Mouse (Mus musculus): Measurements from ENCODE around the gene Dcaf8.

Gene Dcaf8

DNA sequence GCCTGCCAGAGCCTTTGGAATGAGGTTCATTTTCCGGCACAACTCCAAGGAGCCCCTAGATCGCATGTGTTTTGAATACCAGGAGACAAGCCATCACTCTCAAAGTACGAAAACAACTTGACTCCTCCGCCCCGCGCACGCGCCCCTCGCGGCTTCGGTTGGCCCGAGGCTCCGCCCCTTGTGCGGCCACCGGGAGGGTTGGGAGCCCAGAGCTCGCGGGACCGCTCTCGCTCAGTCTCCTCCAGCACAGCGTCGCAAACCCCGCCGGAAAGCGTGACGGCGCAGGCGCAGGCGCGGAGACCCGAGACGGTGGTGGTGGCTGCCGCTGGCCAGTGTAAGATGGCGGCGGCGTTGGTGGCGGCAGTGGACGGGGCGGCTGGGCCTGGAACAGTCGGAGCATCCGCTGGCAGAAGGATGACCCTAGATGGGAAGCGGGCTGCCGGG lies at the start of gene Dcaf8:
TSS of gene Dcaf8 (plus strand) at position 250 of the 444 bp plus-strand sequence.
- peak; percentile 96 to 97 for DNase-seq (ENCODE audit: low spot score in 2 of 2)

DNA sequence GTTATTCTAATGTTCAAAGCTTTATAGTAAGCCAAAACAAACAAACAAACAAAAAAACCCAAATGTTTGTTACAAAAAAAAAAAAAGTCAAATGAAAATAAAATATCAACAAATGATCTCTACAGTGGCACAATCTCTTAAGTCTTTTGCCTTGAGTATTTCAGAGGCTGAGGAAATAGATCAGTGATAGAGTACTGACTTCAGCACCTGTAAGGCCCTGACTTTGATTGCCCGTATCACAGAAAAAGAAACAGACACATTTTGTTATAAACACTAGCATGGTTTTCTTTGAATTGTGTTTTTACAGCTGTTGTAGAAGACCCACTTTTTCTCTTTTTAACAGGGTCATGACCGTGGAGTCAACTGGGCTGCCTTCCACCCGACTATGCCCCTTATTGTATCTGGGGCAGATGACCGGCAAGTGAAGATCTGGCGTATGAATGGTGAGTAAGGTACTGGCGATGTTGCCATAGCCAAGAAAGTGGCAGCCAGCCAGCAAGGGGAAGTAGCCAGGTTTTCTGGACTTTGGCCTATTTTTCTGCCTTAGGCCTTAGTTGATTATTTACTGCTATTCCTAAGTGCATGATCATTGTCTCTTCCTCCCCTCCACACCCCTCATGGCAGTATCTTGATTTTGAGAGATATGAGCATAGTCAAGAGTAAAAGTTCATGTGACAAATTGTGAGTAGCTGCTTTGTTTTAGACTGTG lies 48.4 kb upstream of the Dcaf8 start:
- DNase-seq (ENCODE audit: low spot score in 2 of 2) = no peak

GRCm38 (mm10) chr1:172103619-172104018 lies 44.3 kb upstream of the Dcaf8 start:
- DNase-seq (ENCODE audit: low spot score in 2 of 2) = no peak

DNA sequence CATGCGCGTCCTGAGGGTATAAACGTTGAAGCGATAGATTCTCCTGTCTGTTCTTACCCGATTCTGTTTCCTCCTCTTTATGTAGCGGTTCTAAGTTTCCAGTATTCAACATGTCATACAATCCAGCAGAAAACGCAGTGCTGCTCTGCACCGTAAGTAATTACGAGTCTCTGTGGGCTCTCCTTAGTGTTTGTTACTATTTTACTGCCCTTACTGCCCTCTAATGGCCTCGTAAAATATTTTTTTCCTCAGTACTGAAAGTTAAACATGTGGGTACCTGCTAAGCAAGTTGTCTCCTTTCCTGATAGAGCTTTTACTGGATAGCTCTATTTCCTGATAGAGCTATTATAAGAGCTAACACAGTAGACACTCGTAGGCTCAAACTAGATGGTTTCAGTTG lies 42.8 kb upstream of the Dcaf8 start:
- no peak for DNase-seq (ENCODE audit: low spot score in 2 of 2)

DNA sequence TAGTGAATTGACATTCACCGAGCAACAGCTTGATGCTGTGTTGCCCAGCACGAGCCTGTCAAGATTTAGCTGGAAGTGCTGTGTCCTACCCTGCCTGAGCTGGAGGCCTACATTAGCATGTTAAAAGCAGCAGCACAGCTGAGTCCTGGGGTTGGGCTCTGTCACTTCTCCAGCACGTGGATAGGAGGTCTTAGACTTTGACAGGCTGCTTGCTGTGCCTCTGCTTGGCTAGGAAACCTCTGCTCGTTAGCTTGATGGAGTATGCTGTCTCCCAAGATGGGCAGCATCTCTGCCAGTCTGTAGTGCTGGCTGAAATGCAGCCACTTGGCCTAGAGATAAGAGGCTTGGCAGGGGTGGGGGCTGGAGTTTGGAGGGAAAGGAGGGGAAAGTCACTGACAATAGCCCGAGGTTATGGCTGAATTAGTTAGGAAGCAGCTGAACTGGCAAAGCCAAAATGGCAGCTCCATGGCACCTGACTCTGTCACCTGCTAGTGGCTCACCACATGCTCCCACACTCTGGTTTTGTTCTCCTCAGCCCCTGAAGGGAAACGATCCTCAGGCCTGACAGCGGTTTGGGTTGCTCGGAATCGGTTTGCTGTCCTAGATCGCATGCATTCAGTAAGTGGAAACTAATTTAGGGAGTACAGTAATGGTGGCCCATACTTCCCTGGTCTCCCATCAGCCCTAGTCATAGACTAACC lies 40.0 kb upstream of the Dcaf8 start:
- DNase-seq (ENCODE audit: low spot score in 2 of 2) = no peak

DNA sequence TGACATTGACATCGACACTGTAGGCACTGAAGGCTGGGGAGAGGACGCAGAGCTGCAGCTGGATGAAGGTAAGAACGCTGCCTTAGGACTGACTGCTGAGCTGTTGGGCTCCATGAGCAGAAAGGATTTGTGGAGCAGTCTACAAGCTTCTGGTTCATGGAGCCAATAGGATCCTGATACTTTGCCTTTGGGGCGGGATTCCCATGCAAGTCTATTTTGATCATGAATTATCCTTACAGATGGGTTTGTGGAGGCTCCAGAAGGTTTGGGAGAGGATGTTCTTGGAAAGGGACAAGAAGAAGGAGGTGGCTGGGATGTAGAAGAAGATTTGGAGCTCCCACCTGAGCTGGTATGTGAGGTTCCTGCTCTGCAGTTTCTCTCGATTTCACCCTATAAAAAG lies 30.9 kb upstream of the Dcaf8 start:
- no peak for DNase-seq (ENCODE audit: low spot score in 2 of 2)

DNA sequence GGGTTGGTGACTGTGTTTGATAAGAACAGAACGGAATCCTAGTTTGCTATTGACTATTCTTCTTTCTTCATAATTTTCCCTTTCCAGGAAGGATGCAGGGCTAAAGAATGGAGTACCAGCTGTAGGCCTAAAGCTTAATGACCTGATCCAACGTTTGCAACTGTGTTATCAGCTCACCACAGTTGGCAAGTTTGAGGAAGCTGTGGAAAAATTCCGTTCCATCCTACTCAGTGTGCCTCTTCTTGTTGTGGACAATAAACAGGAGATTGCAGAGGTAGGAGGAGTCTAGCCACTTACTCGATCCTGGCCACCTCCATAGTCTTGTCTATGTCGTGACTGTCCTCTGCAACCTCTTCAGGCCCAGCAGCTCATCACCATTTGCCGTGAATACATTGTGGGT lies 28.8 kb upstream of the Dcaf8 start:
- DNase-seq (ENCODE audit: low spot score in 2 of 2) = no peak

DNA sequence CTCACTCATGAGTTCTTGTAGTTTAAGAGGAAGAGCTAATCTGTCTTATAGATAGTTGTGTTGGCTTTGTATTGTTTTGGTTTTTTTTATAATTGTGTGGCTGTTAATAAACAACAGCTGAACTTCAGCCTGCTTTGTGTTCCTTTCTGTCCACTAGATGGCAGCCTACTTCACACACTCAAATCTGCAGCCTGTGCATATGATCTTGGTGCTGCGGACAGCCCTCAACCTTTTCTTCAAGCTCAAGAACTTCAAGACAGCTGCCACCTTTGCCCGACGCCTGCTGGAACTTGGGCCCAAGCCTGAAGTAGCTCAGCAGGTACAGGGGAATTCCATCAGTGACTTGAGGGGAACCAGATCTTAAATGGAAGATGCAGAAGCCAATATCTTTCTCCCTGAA lies 28.2 kb upstream of the Dcaf8 start:
- peak; percentile 38 to 44 for DNase-seq (ENCODE audit: low spot score in 2 of 2)

DNA sequence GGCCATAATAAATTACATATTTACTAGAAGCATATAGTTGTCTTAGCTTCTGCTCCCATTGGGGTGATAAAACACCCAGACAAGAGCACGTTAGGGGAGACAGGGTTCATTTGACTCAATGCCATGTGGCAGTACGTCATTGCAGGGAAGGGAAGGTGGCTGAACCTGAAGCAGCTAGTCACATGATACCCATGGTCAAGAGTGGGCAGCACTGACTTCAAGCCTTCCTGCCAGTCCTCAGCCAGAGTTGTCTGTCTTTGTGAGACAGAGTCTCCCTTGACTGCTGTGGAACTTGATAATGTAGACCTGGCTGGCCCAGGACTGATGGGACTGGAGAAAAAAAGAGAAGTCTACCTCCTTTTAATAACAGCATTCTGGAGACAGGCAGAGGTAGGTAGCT lies 25.2 kb upstream of the Dcaf8 start:
- DNase-seq (ENCODE audit: low spot score in 2 of 2) = no peak

DNA sequence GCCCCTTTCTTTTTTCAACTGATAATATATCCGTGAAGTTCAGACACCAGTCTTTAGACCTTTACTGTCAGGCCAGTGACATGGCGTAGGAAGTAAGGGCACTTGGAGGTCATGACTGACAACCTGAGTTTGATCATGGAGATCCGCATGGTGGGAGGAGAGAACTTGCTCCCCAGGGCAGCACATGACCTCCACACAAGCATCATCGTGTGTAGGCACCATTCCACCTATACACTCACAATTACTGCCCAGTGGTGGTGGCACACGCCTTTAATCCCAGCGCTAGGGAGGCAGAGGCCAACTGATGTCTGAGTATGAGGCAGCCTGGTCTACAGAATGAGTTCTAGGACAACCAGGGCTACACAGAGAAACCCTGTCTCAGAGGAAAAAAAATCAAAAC lies 23.3 kb upstream of the Dcaf8 start:
- no peak for DNase-seq (ENCODE audit: low spot score in 2 of 2)

DNA sequence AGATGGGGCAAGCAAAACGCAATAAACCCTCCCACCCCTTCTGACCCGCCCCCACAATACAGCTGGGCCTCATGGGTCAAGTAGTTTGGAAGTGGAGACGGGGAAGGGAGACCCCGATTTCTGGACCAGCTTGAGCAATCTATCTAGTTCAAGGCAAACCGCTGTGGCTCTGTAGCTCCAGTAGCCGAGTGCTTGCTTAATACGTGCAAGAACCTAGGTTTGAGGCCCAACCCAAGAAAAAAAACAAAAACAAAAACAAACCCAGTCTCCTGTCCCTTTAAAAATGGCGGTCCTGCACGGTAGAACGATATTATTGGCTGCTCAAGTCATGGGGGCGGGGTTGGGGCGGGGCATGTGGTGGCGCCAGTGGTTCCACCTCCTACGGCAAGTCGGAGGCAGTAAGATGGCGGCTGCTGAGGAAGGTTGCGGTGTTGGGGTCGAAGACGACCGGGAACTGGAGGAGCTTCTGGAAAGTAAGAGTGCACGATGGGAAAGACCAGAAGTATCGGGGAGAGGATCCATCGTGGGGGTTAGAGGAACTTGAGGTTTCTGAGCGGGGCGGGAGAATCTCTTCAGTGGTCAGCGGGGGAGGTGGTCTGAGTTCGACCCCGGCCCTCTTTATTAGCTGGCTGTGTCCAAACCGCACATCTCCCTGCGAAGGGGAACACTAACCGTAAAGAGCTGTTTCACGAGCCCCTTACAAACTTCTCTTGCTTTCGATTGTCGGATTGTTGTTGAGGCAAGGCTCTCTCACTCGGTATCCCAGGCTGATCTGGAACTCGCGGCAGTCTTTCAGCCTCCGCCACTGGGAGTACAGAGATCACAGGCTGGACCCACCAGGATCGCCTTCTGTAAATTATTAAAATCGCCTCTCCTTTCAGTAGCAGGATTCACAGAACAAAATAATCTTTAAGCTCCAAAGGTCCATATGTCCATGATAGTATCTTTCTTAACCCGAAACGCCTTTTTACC lies 21.2 kb upstream of the Dcaf8 start, which contains the start of gene Pex19:
TSS of gene Pex19 (plus strand) at position 380 of the 972 bp plus-strand sequence.
- peak; percentile 62 to 70 for DNase-seq (ENCODE audit: low spot score in 2 of 2)

- no peak for DNase-seq (ENCODE audit: low spot score in 2 of 2)
These were observed 20.4 kb upstream of the Dcaf8 start for GRCm38 (mm10) chr1:172127487-172127886.

- no peak for DNase-seq (ENCODE audit: low spot score in 2 of 2)
These were observed 19.3 kb upstream of the Dcaf8 start for GRCm38 (mm10) chr1:172128563-172128962.

- DNase-seq (ENCODE audit: low spot score in 2 of 2) = no peak
These were observed 18.8 kb upstream of the Dcaf8 start for GRCm38 (mm10) chr1:172129108-172129507.

DNA sequence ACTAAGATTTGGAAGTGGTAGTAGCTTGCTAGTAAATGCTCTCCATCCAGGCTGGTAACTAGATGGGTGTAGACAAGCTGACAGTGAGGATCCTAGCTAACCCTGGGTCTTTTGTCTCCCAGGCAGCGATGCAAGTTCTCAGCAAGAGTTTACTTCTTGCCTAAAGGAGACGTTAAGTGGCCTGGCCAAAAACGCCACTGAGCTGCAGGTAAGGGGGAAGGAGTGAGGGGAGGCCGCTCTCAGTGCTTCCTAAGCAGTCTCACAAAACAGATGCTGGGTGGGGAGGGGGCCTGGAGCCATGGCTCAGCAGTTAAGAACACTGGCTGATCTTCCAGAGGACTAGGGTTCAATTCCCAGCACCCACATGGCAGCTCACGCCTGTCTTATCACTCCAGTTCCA lies 18.1 kb upstream of the Dcaf8 start:
- DNase-seq (ENCODE audit: low spot score in 2 of 2) = no peak

DNA sequence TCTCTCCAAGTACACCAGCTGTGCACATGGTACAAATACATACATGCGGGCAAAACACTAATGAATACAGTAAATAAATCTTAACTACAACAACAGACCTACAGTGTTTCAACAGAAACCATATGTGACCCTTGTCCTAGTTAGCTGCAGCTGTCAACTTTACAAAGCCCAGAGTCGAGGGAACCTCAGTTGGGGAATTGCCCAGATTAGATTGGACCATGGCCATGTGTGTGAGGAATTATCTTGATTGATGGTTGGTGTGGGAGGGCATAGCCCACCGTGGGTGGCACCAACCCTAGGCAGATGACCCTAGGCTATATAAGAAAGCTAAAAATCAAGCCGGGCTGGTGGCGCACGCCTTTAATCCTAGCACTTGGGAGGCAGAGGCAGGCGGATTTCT lies 15.6 kb upstream of the Dcaf8 start:
- no peak for DNase-seq (ENCODE audit: low spot score in 2 of 2)

GRCm38 (mm10) chr1:172133535-172133934 lies 14.3 kb upstream of the Dcaf8 start:
- DNase-seq (ENCODE audit: low spot score in 2 of 2) = no peak

GRCm38 (mm10) chr1:172134072-172134471 lies 13.8 kb upstream of the Dcaf8 start:
- no peak for DNase-seq (ENCODE audit: low spot score in 2 of 2)

DNA sequence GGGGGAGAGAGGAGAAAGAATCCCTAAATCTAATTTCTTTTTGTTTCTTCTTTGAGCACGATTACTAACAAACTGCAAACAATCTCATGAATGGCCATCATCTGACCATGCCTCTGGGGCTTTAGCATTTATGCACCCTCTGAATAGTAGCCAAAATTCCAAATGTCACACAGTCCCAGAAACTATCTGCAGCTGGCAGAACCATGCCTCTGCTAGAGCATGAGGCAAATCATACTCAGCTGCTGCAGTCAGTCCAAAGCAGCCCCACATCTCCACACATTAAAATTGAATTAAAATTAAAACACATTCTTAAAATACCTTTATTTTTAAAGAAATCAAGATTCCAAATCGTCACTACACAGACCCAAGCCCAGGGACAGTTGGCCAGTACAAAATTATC lies 7.7 kb upstream of the Dcaf8 start:
- no peak for DNase-seq (ENCODE audit: low spot score in 2 of 2)

GRCm38 (mm10) chr1:172140825-172141224 lies 7.1 kb upstream of the Dcaf8 start:
- DNase-seq (ENCODE audit: low spot score in 2 of 2) = no peak

GRCm38 (mm10) chr1:172141529-172141928 lies 6.4 kb upstream of the Dcaf8 start:
- DNase-seq (ENCODE audit: low spot score in 2 of 2) = no peak

DNA sequence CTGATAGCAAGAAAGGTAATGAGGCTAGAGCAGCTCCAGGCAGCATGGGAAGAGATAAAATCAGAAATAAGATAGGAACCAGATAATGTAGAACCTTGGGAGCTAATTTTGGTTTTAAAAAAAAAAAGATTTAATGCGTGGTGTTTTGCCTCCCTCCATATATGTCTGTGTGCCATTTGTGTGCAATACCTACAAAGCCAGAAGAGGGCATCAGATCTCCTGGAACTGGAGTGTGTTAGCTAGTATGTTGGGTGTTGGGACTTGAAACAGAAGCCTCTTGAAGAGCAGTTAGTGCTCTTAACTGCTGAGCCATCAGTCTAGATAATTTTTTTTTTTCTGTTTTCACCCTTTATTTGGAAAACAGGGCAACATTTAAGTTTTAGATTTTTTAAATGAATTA lies 4.3 kb upstream of the Dcaf8 start:
- DNase-seq (ENCODE audit: low spot score in 2 of 2) = peak; percentile 53 to 68

Data from natural killer cell, adult 2 months (primary cell).